Mouse (Mus musculus): Measurements from ENCODE around the gene Armc12. TPM values are rescaled to one million over a fixed set of nuclear protein-coding genes. Genes with fewer than 3 reads are reported as not detected.
A peak's percentile ranks its signal among the peaks of the same experiment; 100 is the strongest.

Gene Armc12
- polyA plus RNA-seq, 1 experiment from 2014 or later: not detected

DNA sequence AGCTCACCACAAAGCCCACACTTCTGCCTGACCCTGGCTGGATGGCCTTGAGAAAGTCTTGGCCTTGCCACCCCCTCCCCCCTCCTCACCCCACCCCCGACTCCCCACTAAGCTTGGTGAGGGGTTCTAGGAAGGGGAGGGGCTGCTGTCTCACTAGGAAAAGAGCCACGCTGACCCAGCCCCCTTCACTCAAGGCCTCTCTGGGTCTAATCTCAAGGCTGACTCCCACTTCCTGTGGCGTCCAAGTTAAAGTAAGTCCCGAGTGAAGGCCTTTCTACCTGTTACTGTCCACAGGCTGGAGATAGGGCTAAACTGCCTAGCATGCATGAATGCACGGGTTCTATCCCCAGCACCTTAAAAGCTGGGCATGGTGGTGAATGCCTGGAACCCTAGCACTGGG, 23.1 kb upstream of the Armc12 start:
- 25% methylated on average over 5 of the region's 5 CpGs for WGBS

DNA sequence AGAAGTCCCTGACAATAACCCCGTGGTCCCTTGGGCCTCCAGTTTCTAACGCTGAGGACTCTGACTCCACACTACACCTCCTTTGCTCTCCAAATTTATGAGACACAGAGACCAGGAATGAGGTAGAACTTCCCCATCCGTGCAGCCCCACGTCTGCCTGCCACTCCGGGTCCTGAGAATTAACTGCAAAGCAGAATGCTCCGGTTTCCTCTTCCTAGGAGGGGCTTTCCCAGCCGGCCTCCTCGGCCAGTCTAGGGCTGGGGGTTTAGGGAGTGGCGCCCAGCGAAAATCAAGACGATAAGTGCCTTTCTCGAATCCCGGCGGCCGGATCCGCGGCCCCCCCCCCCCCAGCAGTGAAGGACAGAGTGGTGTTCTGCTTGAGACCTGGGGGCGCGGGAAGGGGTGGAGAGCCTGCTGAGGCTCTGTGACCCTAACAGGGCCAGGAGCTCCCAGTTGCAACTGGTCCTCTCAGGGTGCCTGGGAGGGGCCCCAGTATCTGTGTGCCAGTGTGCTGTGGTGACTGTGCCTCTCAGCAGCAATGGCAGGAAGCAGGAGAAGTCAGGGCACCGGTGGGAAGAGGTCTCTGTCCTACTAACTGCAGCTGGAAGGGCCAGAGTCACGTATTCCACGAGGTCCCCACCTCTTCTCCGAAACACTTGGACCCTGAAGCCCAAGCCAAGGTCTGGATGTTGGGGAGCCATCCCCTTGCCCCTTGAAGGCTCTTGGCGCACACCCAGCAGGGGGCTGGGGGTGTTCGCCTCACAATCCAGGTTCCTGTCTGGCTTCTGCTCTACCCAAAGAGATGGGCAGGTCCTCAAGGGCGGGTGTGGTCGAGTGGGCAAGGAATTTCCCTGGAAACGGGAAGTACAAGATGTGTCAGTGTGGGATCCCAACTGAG, 19.9 kb upstream of the Armc12 start:
- H3K9ac ChIP-seq (ENCODE audit: low read length): peak overlapping the region; percentile 21
- H3K27me3 ChIP-seq (ENCODE audit: control insufficient read depth, insufficient read depth, low read length): 0 out of 2 replicates have a peak, but pooled peaks cover 2% of the 10 kb centered on the region
- ATAC-seq (replicated peaks; ENCODE audit: low FRiP score): no peak
- H3K4me3 ChIP-seq (ENCODE audit: low read depth, low read length): no peak overlapping the region
- H3K9me3 ChIP-seq (ENCODE audit: control insufficient read depth, low read length): no peaks in the 10 kb centered on the region
- 7% methylated on average over 28 of the region's 28 CpGs for WGBS
- no peak for DNase-seq (ENCODE audit: low spot score)
- peaks cover 12% of the 10 kb centered on the region for H3K4me1 ChIP-seq (replicated peaks; ENCODE audit: control insufficient read depth, insufficient read depth, low read length)
- H3K4me2 ChIP-seq (ENCODE audit: low read depth, low read length, severe bottlenecking): peak overlapping the region; percentile 29; the same call in 1 of the 2 replicates
- H3K36me3 ChIP-seq (ENCODE audit: control insufficient read depth, insufficient read depth, low read length): no peaks in the 10 kb centered on the region
- no peak overlapping the region for H3K27ac ChIP-seq (ENCODE audit: low read depth, low read length)

More for the DNA sequence above, 23.1 kb upstream of the Armc12 start:
- Histone ChIP-seq H3K27ac (ENCODE audit: low read depth, low read length) (no peak overlapping the region), H3K36me3 (ENCODE audit: control insufficient read depth, insufficient read depth, low read length) (no peaks in the 10 kb centered on the region), H3K4me2 (ENCODE audit: low read depth, low read length, severe bottlenecking) (no peak overlapping the region), H3K27me3 (ENCODE audit: control insufficient read depth, insufficient read depth, low read length) (0 out of 2 replicates have a peak, but pooled peaks cover 2% of the 10 kb centered on the region), H3K4me3 (ENCODE audit: low read depth, low read length) (no peak overlapping the region), H3K9ac (ENCODE audit: low read length) (0 out of 2 replicates have a peak overlapping the region, but pooled peaks have one; percentile 3), H3K4me1 (replicated peaks; ENCODE audit: control insufficient read depth, insufficient read depth, low read length) (peaks cover 12% of the 10 kb centered on the region), H3K9me3 (ENCODE audit: control insufficient read depth, low read length) (no peaks in the 10 kb centered on the region)
- DNase-seq (ENCODE audit: low spot score) (no peak), ATAC-seq (replicated peaks; ENCODE audit: low FRiP score) (no peak)

DNA sequence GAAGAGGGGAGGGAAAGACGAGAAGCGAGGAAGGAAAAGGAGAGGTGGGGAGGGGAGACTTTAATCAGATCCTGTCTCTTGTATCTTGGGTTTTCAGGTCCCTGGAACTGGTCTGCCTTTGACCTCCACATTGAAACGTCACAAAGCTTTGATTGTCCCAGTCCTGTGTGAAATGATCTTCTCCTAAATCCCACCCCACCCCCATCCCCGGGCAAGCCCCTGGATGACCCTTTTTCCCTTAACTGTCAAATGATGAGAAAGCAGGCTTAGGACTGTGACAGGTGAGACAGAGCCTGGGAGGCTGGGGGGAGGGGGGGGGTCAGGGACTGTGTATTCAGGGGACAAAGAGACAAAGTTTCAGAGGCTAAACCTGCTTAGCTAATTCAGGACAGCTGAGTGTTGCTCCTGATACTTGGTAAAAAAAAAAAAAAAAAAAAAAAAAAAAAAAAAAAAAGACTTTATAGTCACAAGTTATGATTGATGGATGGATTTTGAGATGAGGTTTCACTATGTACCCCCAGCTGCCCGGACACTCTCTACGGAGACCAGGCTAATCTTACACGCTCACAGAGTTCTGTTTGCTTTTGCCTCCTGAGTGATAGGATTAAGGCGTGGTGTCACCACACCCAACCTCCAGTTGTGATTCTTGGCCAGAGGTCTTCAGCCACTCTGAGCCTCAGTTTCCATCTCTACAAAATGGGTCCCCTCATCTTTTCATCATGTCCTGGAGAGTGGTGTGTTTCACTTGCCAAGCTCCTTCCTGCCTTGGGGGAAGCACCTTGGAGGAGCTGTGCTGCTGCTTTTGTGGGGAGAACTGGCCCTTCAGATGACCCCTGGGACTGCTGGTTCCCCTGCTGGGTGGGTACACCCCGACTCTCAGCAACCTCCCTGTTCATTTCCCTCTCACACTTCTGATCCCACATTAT, 18.7 kb upstream of the Armc12 start:
- no peak for ATAC-seq (replicated peaks; ENCODE audit: low FRiP score)
- Histone ChIP-seq H3K27me3 (ENCODE audit: control insufficient read depth, insufficient read depth, low read length) (0 out of 2 replicates have a peak, but pooled peaks cover 2% of the 10 kb centered on the region), H3K9ac (ENCODE audit: low read length) (no peak overlapping the region), H3K9me3 (ENCODE audit: control insufficient read depth, low read length) (no peaks in the 10 kb centered on the region), H3K27ac (ENCODE audit: low read depth, low read length) (no peak overlapping the region), H3K4me1 (replicated peaks; ENCODE audit: control insufficient read depth, insufficient read depth, low read length) (peaks cover 12% of the 10 kb centered on the region), H3K4me3 (ENCODE audit: low read depth, low read length) (no peak overlapping the region), H3K36me3 (ENCODE audit: control insufficient read depth, insufficient read depth, low read length) (no peaks in the 10 kb centered on the region), H3K4me2 (ENCODE audit: low read depth, low read length, severe bottlenecking) (no peak overlapping the region)
- 32% methylated on average over 9 of the region's 9 CpGs for WGBS
- no peak for DNase-seq (ENCODE audit: low spot score)

DNA sequence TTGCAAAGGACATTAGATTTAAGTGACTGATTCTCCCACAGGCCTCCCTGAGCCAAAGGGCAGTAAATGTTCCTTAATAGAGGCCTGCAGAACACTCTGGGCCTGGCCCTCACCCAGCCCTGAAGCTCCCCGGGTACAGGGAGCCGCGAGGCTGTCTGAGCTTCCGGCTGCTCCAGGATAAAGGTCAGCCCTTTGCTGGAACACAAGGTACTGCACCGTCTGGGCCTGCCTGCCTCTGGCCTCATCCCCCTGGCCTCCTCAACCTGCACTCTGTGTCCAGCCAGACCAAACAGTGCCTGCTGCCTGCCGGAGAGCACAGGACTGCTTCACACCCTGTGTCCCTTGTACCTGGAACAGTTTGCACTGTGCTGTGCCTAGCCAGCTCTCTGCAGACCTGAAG, 17.9 kb upstream of the Armc12 start:
- Histone ChIP-seq H3K27ac (ENCODE audit: low read depth, low read length) (no peak overlapping the region), H3K9ac (ENCODE audit: low read length) (no peak overlapping the region), H3K36me3 (ENCODE audit: control insufficient read depth, insufficient read depth, low read length) (no peaks in the 10 kb centered on the region), H3K9me3 (ENCODE audit: control insufficient read depth, low read length) (no peaks in the 10 kb centered on the region), H3K4me2 (ENCODE audit: low read depth, low read length, severe bottlenecking) (no peak overlapping the region), H3K4me3 (ENCODE audit: low read depth, low read length) (no peak overlapping the region), H3K27me3 (ENCODE audit: control insufficient read depth, insufficient read depth, low read length) (0 out of 2 replicates have a peak, but pooled peaks cover 4% of the 10 kb centered on the region), H3K4me1 (replicated peaks; ENCODE audit: control insufficient read depth, insufficient read depth, low read length) (peaks cover 15% of the 10 kb centered on the region)
- ATAC-seq (replicated peaks; ENCODE audit: low FRiP score) (no peak), DNase-seq (ENCODE audit: low spot score) (no peak)
- WGBS: 41% methylated on average over 6 of the region's 6 CpGs

DNA sequence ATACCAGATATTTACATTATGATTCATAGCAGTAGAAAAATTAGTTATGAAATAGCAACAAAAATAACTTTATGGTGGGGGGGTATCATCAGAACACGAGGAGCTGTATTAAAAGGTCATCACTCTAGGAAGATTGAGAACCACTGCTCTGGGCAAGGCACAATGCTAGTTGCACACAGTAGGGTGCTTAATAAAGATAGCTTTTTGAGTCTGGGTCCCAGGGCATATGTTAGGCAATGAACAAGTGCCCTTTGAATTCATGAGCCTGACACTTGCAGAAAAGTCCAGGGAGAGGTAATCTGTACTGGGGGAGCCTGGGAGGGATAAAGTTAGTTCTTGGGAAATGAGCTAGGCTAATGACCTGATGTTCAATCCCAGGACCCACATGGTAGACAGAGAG, 17.3 kb upstream of the Armc12 start:
- no peak for ATAC-seq (replicated peaks; ENCODE audit: low FRiP score)
- H3K4me1 ChIP-seq (replicated peaks; ENCODE audit: control insufficient read depth, insufficient read depth, low read length): peaks cover 19% of the 10 kb centered on the region
- WGBS: 80% methylated on average over 1 of the region's 1 CpGs

DNA sequence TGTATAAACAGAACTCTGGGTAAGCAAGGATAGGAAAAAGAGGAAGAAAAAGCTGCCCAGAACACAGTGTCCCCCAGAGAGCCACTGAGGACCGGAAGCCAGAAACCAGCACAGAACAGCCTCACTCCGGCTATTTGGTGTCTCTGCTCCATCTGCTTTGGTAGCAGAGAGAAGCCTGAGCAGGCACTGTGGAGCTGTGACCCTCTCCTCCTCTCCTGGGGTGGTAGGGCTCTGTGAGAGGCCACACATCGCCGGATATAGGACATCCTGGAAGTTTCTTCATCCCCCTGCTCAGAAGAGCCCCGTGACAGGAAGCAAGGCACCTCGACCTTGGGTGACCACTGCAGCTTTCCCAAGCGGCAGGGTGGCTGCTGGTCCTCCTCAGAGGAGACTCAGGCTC, 16.8 kb upstream of the Armc12 start:
- H3K4me3 ChIP-seq (ENCODE audit: low read depth, low read length): no peak overlapping the region
- ATAC-seq (replicated peaks; ENCODE audit: low FRiP score): no peak
- H3K9me3 ChIP-seq (ENCODE audit: control insufficient read depth, low read length): no peaks in the 10 kb centered on the region
- H3K36me3 ChIP-seq (ENCODE audit: control insufficient read depth, insufficient read depth, low read length): no peaks in the 10 kb centered on the region
- peaks cover 23% of the 10 kb centered on the region for H3K4me1 ChIP-seq (replicated peaks; ENCODE audit: control insufficient read depth, insufficient read depth, low read length)
- peaks cover 6% of the 10 kb centered on the region for H3K27me3 ChIP-seq (ENCODE audit: control insufficient read depth, insufficient read depth, low read length)
- WGBS: 68% methylated on average over 7 of the region's 7 CpGs
- H3K4me2 ChIP-seq (ENCODE audit: low read depth, low read length, severe bottlenecking): no peak overlapping the region
- H3K27ac ChIP-seq (ENCODE audit: low read depth, low read length): no peak overlapping the region
- DNase-seq (ENCODE audit: low spot score): no peak
- no peak overlapping the region for H3K9ac ChIP-seq (ENCODE audit: low read length)

More for the DNA sequence above, 17.3 kb upstream of the Armc12 start:
- Histone ChIP-seq H3K27me3 (ENCODE audit: control insufficient read depth, insufficient read depth, low read length) (0 out of 2 replicates have a peak, but pooled peaks cover 4% of the 10 kb centered on the region), H3K9ac (ENCODE audit: low read length) (no peak overlapping the region), H3K4me2 (ENCODE audit: low read depth, low read length, severe bottlenecking) (no peak overlapping the region), H3K9me3 (ENCODE audit: control insufficient read depth, low read length) (no peaks in the 10 kb centered on the region), H3K4me3 (ENCODE audit: low read depth, low read length) (no peak overlapping the region), H3K27ac (ENCODE audit: low read depth, low read length) (no peak overlapping the region), H3K36me3 (ENCODE audit: control insufficient read depth, insufficient read depth, low read length) (no peaks in the 10 kb centered on the region)
- DNase-seq (ENCODE audit: low spot score): no peak

DNA sequence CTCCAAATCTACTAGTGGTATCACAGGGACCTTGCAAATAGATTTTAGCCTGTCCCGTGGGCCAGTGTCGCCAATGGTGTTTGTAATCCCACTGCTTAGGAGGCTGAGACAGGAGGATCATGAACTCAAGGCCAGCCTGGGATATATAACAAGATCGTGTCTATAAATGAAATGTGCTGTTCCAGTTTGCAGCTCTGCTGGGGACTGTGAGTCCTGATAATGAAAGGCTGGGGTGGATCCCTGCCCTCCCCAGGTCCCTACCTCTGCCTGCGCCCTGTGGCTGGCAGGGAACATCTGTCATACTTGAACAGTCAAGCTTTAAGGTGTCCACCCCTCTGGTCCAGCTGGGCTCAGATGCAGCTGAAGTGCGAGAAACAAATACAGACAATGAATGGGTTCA, 16.1 kb upstream of the Armc12 start:
- H3K9ac ChIP-seq (ENCODE audit: low read length): no peak overlapping the region
- H3K4me1 ChIP-seq (replicated peaks; ENCODE audit: control insufficient read depth, insufficient read depth, low read length): peaks cover 23% of the 10 kb centered on the region
- DNase-seq (ENCODE audit: low spot score) (no peak), ATAC-seq (replicated peaks; ENCODE audit: low FRiP score) (no peak)
- WGBS: 63% methylated on average over 5 of the region's 5 CpGs
- H3K27me3 ChIP-seq (ENCODE audit: control insufficient read depth, insufficient read depth, low read length): peaks cover 7% of the 10 kb centered on the region
- H3K27ac ChIP-seq (ENCODE audit: low read depth, low read length): no peak overlapping the region
- no peak overlapping the region for H3K4me3 ChIP-seq (ENCODE audit: low read depth, low read length)
- H3K4me2 ChIP-seq (ENCODE audit: low read depth, low read length, severe bottlenecking): no peak overlapping the region
- no peaks in the 10 kb centered on the region for H3K9me3 ChIP-seq (ENCODE audit: control insufficient read depth, low read length)
- H3K36me3 ChIP-seq (ENCODE audit: control insufficient read depth, insufficient read depth, low read length): no peaks in the 10 kb centered on the region
